Mouse (Mus musculus): ENCODE data around the gene Per2. TPM values are rescaled to one million over a fixed set of nuclear protein-coding genes. Genes with fewer than 3 reads are reported as not detected.
A peak's percentile ranks its signal among the peaks of the same experiment; 100 is the strongest.

Gene Per2
- polyA plus RNA-seq, 1 experiment from 2014 or later: 2.5 TPM

GRCm38 (mm10) chr1:91458223-91458861 lies 782 bp downstream of the Per2 start:
- Histone ChIP-seq H3K4me3 (peak overlapping the region; percentile 70), H3K9me3 (no peaks in the 10 kb centered on the region), H3K9ac (peak overlapping the region; percentile 39), H3K4me2 (replicated peaks) (peak overlapping the region; percentile 57), H3K27me3 (no peaks in the 10 kb centered on the region), H3K4me1 (peaks cover 32% of the 10 kb centered on the region), H3K27ac (no peak overlapping the region), H3K36me3 (no peaks in the 10 kb centered on the region)
- ATAC-seq (ENCODE audit: insufficient number of reproducible peaks, insufficient read depth, low FRiP score, low TSS enrichment): no peak
- 23% methylated on average over 8 of the region's 8 CpGs for WGBS

- Histone ChIP-seq H3K4me1 (peaks cover 32% of the 10 kb centered on the region), H3K27ac (no peak overlapping the region), H3K9ac (no peak overlapping the region), H3K4me2 (replicated peaks) (no peak overlapping the region), H3K27me3 (no peaks in the 10 kb centered on the region), H3K36me3 (no peaks in the 10 kb centered on the region), H3K4me3 (0 out of 2 replicates have a peak overlapping the region, but pooled peaks have one; percentile 70), H3K9me3 (no peaks in the 10 kb centered on the region)
- ATAC-seq (ENCODE audit: insufficient number of reproducible peaks, insufficient read depth, low FRiP score, low TSS enrichment): no peak
- WGBS: 76% methylated on average over 5 of the region's 5 CpGs
Observed at GRCm38 (mm10) chr1:91457698-91458097, 1.4 kb downstream of the Per2 start.

GRCm38 (mm10) chr1:91457116-91457515 lies 2.0 kb downstream of the Per2 start:
- WGBS: 88% methylated on average over 4 of the region's 4 CpGs
- no peak overlapping the region for H3K4me2 ChIP-seq (replicated peaks)

GRCm38 (mm10) chr1:91456301-91456801 lies 2.8 kb downstream of the Per2 start:
- Histone ChIP-seq H3K36me3 (no peaks in the 10 kb centered on the region), H3K4me3 (no peak overlapping the region), H3K4me1 (peaks cover 32% of the 10 kb centered on the region), H3K9me3 (no peaks in the 10 kb centered on the region), H3K9ac (peak overlapping the region; percentile 0; the same call in 1 of the 2 replicates), H3K27ac (no peak overlapping the region), H3K27me3 (no peaks in the 10 kb centered on the region), H3K4me2 (replicated peaks) (no peak overlapping the region; the same call in 1 of the 2 replicates)
- no peak for ATAC-seq (ENCODE audit: insufficient number of reproducible peaks, insufficient read depth, low FRiP score, low TSS enrichment)
- 37% methylated on average over 11 of the region's 11 CpGs for WGBS

More at GRCm38 (mm10) chr1:91457116-91457515, 2.0 kb downstream of the Per2 start:
- Histone ChIP-seq H3K4me3 (no peak overlapping the region), H3K9me3 (no peaks in the 10 kb centered on the region), H3K4me1 (peaks cover 32% of the 10 kb centered on the region), H3K27me3 (no peaks in the 10 kb centered on the region), H3K9ac (no peak overlapping the region), H3K27ac (no peak overlapping the region), H3K36me3 (no peaks in the 10 kb centered on the region)
- no peak for ATAC-seq (ENCODE audit: insufficient number of reproducible peaks, insufficient read depth, low FRiP score, low TSS enrichment)

- H3K36me3 ChIP-seq: no peaks in the 10 kb centered on the region
- no peaks in the 10 kb centered on the region for H3K27me3 ChIP-seq
- no peaks in the 10 kb centered on the region for H3K9me3 ChIP-seq
- peaks cover 32% of the 10 kb centered on the region for H3K4me1 ChIP-seq
- H3K4me2 ChIP-seq (replicated peaks): no peak overlapping the region
- no peak overlapping the region for H3K4me3 ChIP-seq
- H3K27ac ChIP-seq: no peak overlapping the region
- H3K9ac ChIP-seq: no peak overlapping the region
- no peak for ATAC-seq (ENCODE audit: insufficient number of reproducible peaks, insufficient read depth, low FRiP score, low TSS enrichment)
- WGBS: 29% methylated on average over 7 of the region's 7 CpGs
Observed at GRCm38 (mm10) chr1:91455661-91456161, 3.4 kb downstream of the Per2 start.

GRCm38 (mm10) chr1:91454927-91455326 lies 4.2 kb downstream of the Per2 start:
- Histone ChIP-seq H3K27me3 (no peaks in the 10 kb centered on the region), H3K9ac (no peak overlapping the region), H3K4me1 (peaks cover 29% of the 10 kb centered on the region), H3K9me3 (no peaks in the 10 kb centered on the region), H3K4me3 (no peak overlapping the region), H3K27ac (no peak overlapping the region), H3K36me3 (no peaks in the 10 kb centered on the region), H3K4me2 (replicated peaks) (no peak overlapping the region)
- ATAC-seq (ENCODE audit: insufficient number of reproducible peaks, insufficient read depth, low FRiP score, low TSS enrichment): no peak
- WGBS: 93% methylated on average over 3 of the region's 3 CpGs

GRCm38 (mm10) chr1:91454366-91454765 lies 4.8 kb downstream of the Per2 start:
- Histone ChIP-seq H3K36me3 (0 out of 2 replicates have a peak, but pooled peaks cover 1% of the 10 kb centered on the region), H3K4me2 (replicated peaks) (no peak overlapping the region), H3K4me3 (no peak overlapping the region), H3K27me3 (no peaks in the 10 kb centered on the region), H3K27ac (no peak overlapping the region), H3K4me1 (peaks cover 26% of the 10 kb centered on the region), H3K9me3 (no peaks in the 10 kb centered on the region), H3K9ac (no peak overlapping the region)
- WGBS: 79% methylated on average over 3 of the region's 3 CpGs
- no peak for ATAC-seq (ENCODE audit: insufficient number of reproducible peaks, insufficient read depth, low FRiP score, low TSS enrichment)

GRCm38 (mm10) chr1:91453932-91454331 lies 5.2 kb downstream of the Per2 start:
- Histone ChIP-seq H3K4me1 (peaks cover 26% of the 10 kb centered on the region), H3K9ac (no peak overlapping the region), H3K4me2 (replicated peaks) (no peak overlapping the region), H3K9me3 (no peaks in the 10 kb centered on the region), H3K36me3 (0 out of 2 replicates have a peak, but pooled peaks cover 4% of the 10 kb centered on the region), H3K27ac (no peak overlapping the region), H3K27me3 (no peaks in the 10 kb centered on the region), H3K4me3 (no peak overlapping the region)
- no peak for ATAC-seq (ENCODE audit: insufficient number of reproducible peaks, insufficient read depth, low FRiP score, low TSS enrichment)
- WGBS: 85% methylated on average over 9 of the region's 9 CpGs

GRCm38 (mm10) chr1:91451547-91452084 lies 7.5 kb downstream of the Per2 start:
- no peak overlapping the region for H3K4me3 ChIP-seq
- H3K9me3 ChIP-seq: 0 out of 2 replicates have a peak, but pooled peaks cover 6% of the 10 kb centered on the region
- H3K27ac ChIP-seq: no peak overlapping the region
- H3K4me1 ChIP-seq: peaks cover 13% of the 10 kb centered on the region
- no peak overlapping the region for H3K4me2 ChIP-seq (replicated peaks)
- H3K36me3 ChIP-seq: 0 out of 2 replicates have a peak, but pooled peaks cover 4% of the 10 kb centered on the region
- ATAC-seq (ENCODE audit: insufficient number of reproducible peaks, insufficient read depth, low FRiP score, low TSS enrichment): no peak
- WGBS: 61% methylated on average over 5 of the region's 5 CpGs
- H3K9ac ChIP-seq: no peak overlapping the region
- H3K27me3 ChIP-seq: no peaks in the 10 kb centered on the region

- H3K4me1 ChIP-seq: peaks cover 6% of the 10 kb centered on the region
- 0 out of 2 replicates have a peak, but pooled peaks cover 4% of the 10 kb centered on the region for H3K36me3 ChIP-seq
- no peak overlapping the region for H3K4me2 ChIP-seq (replicated peaks)
- H3K9ac ChIP-seq: no peak overlapping the region
- H3K9me3 ChIP-seq: 0 out of 2 replicates have a peak, but pooled peaks cover 6% of the 10 kb centered on the region
- no peak overlapping the region for H3K4me3 ChIP-seq
- no peak overlapping the region for H3K27ac ChIP-seq
- no peak for ATAC-seq (ENCODE audit: insufficient number of reproducible peaks, insufficient read depth, low FRiP score, low TSS enrichment)
- no peaks in the 10 kb centered on the region for H3K27me3 ChIP-seq
- WGBS: 89% methylated on average over 5 of the region's 5 CpGs
Observed at GRCm38 (mm10) chr1:91450851-91451250, 8.3 kb downstream of the Per2 start.

GRCm38 (mm10) chr1:91448688-91449087 lies 10.4 kb downstream of the Per2 start:
- Histone ChIP-seq H3K4me1 (no peaks in the 10 kb centered on the region), H3K36me3 (0 out of 2 replicates have a peak, but pooled peaks cover 4% of the 10 kb centered on the region), H3K27ac (no peak overlapping the region), H3K4me2 (replicated peaks) (no peak overlapping the region), H3K9ac (no peak overlapping the region), H3K9me3 (0 out of 2 replicates have a peak, but pooled peaks cover 6% of the 10 kb centered on the region), H3K27me3 (no peaks in the 10 kb centered on the region), H3K4me3 (no peak overlapping the region)
- no peak for ATAC-seq (ENCODE audit: insufficient number of reproducible peaks, insufficient read depth, low FRiP score, low TSS enrichment)
- WGBS: 92% methylated on average over 10 of the region's 10 CpGs

- WGBS: 85% methylated on average over 4 of the region's 4 CpGs
- H3K4me1 ChIP-seq: no peaks in the 10 kb centered on the region
- ATAC-seq (ENCODE audit: insufficient number of reproducible peaks, insufficient read depth, low FRiP score, low TSS enrichment): no peak
Observed at GRCm38 (mm10) chr1:91446511-91446910, 12.6 kb downstream of the Per2 start.

More at GRCm38 (mm10) chr1:91446511-91446910, 12.6 kb downstream of the Per2 start:
- 0 out of 2 replicates have a peak, but pooled peaks cover 4% of the 10 kb centered on the region for H3K36me3 ChIP-seq
- no peak overlapping the region for H3K27ac ChIP-seq
- H3K4me2 ChIP-seq (replicated peaks): no peak overlapping the region
- 0 out of 2 replicates have a peak, but pooled peaks cover 6% of the 10 kb centered on the region for H3K9me3 ChIP-seq
- no peaks in the 10 kb centered on the region for H3K27me3 ChIP-seq
- no peak overlapping the region for H3K9ac ChIP-seq
- H3K4me3 ChIP-seq: no peak overlapping the region
